Mouse (Mus musculus): Measurements from ENCODE around the gene Ust. TPM values are rescaled to one million over a fixed set of nuclear protein-coding genes. Genes with fewer than 3 reads are reported as not detected.

The Ust gene
- polyA plus RNA-seq, 1 experiment from 2014 or later, result 4.8 TPM

DNA sequence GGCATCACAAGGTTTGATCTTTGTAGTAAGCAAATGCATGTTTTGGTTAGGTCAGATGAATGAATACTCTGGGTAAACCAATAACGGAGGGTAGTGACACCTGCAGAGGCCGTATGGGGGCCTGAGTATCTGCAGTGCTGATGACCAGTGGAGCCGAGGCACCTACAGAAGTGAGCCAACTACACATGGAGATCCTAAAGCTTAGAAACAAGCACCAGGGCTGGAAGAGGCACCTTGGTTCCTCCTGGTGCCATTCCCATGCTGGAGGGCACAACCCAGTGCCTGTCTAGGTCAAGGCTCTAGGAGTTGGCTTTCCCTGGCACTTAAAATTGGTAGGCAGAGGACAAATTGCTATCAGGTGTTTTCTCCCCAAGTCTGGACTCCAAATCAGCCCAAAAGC is 303.4 kb downstream of the Ust start:
- Histone ChIP-seq H3K36me3 (ENCODE audit: control insufficient read depth, insufficient read depth, low read length) (no peaks in the 10 kb centered on the region), H3K9ac (ENCODE audit: low read depth, low read length) (no peak overlapping the region), H3K9me3 (replicated peaks; ENCODE audit: control insufficient read depth, low read length, poor library complexity, severe bottlenecking) (no peaks in the 10 kb centered on the region), H3K4me3 (ENCODE audit: low read depth, low read length) (no peak overlapping the region), H3K4me2 (ENCODE audit: low read length) (no peak overlapping the region), H3K4me1 (ENCODE audit: control insufficient read depth, insufficient read depth, low read length) (no peaks in the 10 kb centered on the region), H3K27ac (ENCODE audit: low read length) (no peak overlapping the region), H3K27me3 (ENCODE audit: control insufficient read depth, insufficient read depth, low read depth, low read length) (no peaks in the 10 kb centered on the region)
- 91% methylated on average over 3 of the region's 3 CpGs for WGBS
- ATAC-seq, result no peak

DNA sequence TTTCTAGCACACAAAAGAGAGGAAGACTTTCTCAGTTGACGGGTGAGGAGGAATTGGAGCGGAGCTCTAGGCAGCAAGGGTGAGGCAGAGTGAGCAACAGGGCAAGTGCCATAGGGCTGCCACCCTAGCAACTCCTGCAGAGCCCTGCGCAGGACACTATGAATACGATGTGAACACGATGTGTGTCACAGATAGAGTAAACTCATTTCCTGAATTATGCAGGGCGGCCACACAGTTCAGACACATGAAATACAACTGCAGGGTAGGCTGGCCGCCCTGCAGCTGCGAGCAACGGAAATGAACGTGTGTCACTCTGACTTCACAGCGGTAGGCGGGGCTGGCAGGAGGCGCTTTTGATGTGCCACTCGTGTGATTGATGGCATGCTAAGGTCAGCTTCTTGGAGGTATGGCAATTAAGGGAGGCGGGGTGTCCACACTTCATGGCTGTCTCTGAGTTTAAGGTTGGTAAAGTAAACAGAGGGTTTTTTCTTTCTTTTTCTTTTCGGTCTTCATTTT is 304.7 kb downstream of the Ust start:
- no peaks in the 10 kb centered on the region for H3K36me3 ChIP-seq (ENCODE audit: control insufficient read depth, insufficient read depth, low read length)
- H3K9me3 ChIP-seq (replicated peaks; ENCODE audit: control insufficient read depth, low read length, poor library complexity, severe bottlenecking), result no peaks in the 10 kb centered on the region
- H3K27me3 ChIP-seq (ENCODE audit: control insufficient read depth, insufficient read depth, low read depth, low read length), result no peaks in the 10 kb centered on the region
- no peak overlapping the region for H3K4me2 ChIP-seq (ENCODE audit: low read length)
- H3K9ac ChIP-seq (ENCODE audit: low read depth, low read length), result no peak overlapping the region
- ATAC-seq, result no peak
- no peak overlapping the region for H3K27ac ChIP-seq (ENCODE audit: low read length)
- 68% methylated on average over 16 of the region's 16 CpGs for WGBS
- no peak overlapping the region for H3K4me3 ChIP-seq (ENCODE audit: low read depth, low read length)
- H3K4me1 ChIP-seq (ENCODE audit: control insufficient read depth, insufficient read depth, low read length), result no peaks in the 10 kb centered on the region

DNA sequence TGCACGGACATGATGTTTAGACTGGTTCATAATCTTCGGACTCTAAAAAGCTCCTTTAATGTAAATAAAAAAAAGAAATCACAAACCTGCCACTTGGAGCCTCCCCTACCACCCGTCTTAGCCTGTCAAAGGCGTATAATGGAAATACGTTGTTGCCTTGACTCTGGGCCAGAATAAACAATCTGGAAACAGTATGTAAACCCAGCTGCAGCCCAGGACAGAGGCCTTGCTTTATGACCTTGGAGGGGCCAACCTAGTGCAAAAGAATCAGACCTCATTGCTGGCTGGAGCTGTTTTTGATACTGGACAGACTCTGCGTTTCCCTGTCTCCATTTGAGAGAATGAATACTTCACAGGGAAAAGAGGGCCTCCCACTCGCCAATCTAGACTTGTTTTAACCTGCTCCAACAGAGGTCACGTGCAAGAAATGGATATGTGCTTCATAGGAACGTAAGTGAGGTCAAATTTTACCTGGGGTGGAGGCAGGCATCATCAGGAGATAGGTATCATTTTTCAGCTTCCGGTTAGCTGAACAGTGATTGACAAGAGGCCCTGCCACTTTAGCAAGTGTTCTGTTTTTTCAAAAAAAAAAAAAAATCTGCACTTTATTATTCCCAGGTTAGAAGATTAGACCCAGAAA is 305.2 kb downstream of the Ust start:
- Histone ChIP-seq H3K4me2 (ENCODE audit: low read length) (no peak overlapping the region), H3K27ac (ENCODE audit: low read length) (no peak overlapping the region), H3K4me1 (ENCODE audit: control insufficient read depth, insufficient read depth, low read length) (no peaks in the 10 kb centered on the region), H3K4me3 (ENCODE audit: low read depth, low read length) (no peak overlapping the region), H3K9ac (ENCODE audit: low read depth, low read length) (no peak overlapping the region), H3K27me3 (ENCODE audit: control insufficient read depth, insufficient read depth, low read depth, low read length) (no peaks in the 10 kb centered on the region), H3K9me3 (replicated peaks; ENCODE audit: control insufficient read depth, low read length, poor library complexity, severe bottlenecking) (no peaks in the 10 kb centered on the region), H3K36me3 (ENCODE audit: control insufficient read depth, insufficient read depth, low read length) (no peaks in the 10 kb centered on the region)
- no peak for ATAC-seq
- 74% methylated on average over 10 of the region's 10 CpGs for WGBS

DNA sequence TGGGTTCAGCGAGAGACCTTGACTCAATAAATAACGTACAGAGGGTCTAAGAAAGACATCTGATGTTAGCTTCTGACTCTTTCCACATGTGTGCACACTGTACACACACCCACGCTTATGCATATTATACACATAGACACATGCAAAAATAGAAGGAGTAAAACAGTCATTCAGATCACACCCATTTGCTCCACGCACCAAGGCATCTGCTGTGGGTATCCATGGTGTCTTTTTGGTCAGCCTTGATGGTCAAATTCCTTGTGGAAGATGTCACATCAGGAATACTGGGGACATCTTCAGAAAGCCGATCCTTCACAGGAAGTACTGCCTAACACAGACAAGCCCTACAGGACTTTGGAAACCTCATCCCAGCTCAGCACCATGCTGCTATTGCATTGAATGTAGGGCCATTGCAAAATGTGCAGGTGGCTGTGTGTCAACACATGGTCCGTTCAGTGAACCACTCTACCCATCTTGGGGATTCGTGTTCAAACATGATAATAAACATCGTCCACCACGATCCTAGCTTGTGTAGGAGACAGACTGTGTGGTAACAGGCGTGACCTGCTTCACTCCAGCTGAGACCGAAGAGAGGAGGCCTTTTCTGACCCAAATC is 305.9 kb downstream of the Ust start:
- Histone ChIP-seq H3K9ac (ENCODE audit: low read depth, low read length) (no peak overlapping the region), H3K27me3 (ENCODE audit: control insufficient read depth, insufficient read depth, low read depth, low read length) (no peaks in the 10 kb centered on the region), H3K4me3 (ENCODE audit: low read depth, low read length) (no peak overlapping the region), H3K9me3 (replicated peaks; ENCODE audit: control insufficient read depth, low read length, poor library complexity, severe bottlenecking) (no peaks in the 10 kb centered on the region), H3K4me2 (ENCODE audit: low read length) (no peak overlapping the region), H3K27ac (ENCODE audit: low read length) (no peak overlapping the region), H3K36me3 (ENCODE audit: control insufficient read depth, insufficient read depth, low read length) (no peaks in the 10 kb centered on the region), H3K4me1 (ENCODE audit: control insufficient read depth, insufficient read depth, low read length) (no peaks in the 10 kb centered on the region)
- no peak for ATAC-seq
- 91% methylated on average over 11 of the region's 11 CpGs for WGBS

DNA sequence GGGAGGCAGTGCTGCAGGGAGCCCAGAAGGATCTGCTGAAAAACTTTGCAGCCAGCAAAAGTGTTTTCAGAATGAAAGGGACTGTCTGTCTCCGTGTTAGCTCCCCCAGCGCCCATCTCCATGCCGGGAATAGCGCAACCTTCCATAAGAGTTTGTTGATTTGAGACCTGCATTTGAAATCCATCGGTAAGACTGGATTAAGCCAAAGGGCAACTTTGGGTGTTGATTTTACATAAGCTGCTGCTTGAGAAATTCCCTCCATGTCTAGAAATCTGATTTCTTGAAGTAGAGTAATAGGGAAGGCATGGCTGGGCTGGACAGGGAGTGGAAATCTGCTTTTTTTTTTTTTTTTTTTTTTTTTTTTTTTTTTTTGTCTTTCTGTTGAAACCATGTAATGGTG is 306.9 kb downstream of the Ust start:
- Histone ChIP-seq H3K27me3 (ENCODE audit: control insufficient read depth, insufficient read depth, low read depth, low read length) (no peaks in the 10 kb centered on the region), H3K36me3 (ENCODE audit: control insufficient read depth, insufficient read depth, low read length) (no peaks in the 10 kb centered on the region), H3K4me3 (ENCODE audit: low read depth, low read length) (no peak overlapping the region), H3K4me2 (ENCODE audit: low read length) (no peak overlapping the region), H3K27ac (ENCODE audit: low read length) (no peak overlapping the region), H3K9ac (ENCODE audit: low read depth, low read length) (no peak overlapping the region), H3K4me1 (ENCODE audit: control insufficient read depth, insufficient read depth, low read length) (no peaks in the 10 kb centered on the region), H3K9me3 (replicated peaks; ENCODE audit: control insufficient read depth, low read length, poor library complexity, severe bottlenecking) (no peaks in the 10 kb centered on the region)
- WGBS, result 79% methylated on average over 5 of the region's 5 CpGs
- no peak for ATAC-seq

DNA sequence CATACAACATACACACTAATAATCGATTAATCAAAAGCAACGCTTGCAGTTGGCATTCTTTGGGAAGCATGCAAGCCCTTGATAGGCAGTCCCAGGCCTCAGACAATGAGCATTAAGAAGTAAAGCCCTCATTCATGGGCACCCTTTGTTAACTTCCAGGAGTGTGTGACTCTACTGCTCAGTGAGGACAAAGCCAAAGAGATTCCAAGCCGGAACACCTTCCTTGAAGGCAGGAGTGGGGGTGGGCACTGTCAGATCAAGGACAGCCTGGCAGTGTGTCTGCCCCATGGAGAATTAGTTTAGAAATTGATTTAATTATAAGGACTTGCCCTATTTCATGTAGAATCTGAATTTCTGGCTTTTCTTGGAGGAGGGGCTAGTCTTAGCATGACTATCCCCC is 308.3 kb downstream of the Ust start:
- Histone ChIP-seq H3K9ac (ENCODE audit: low read depth, low read length) (no peak overlapping the region), H3K9me3 (replicated peaks; ENCODE audit: control insufficient read depth, low read length, poor library complexity, severe bottlenecking) (no peaks in the 10 kb centered on the region), H3K4me1 (ENCODE audit: control insufficient read depth, insufficient read depth, low read length) (no peaks in the 10 kb centered on the region), H3K4me2 (ENCODE audit: low read length) (no peak overlapping the region), H3K4me3 (ENCODE audit: low read depth, low read length) (no peak overlapping the region), H3K36me3 (ENCODE audit: control insufficient read depth, insufficient read depth, low read length) (no peaks in the 10 kb centered on the region), H3K27ac (ENCODE audit: low read length) (no peak overlapping the region), H3K27me3 (ENCODE audit: control insufficient read depth, insufficient read depth, low read depth, low read length) (no peaks in the 10 kb centered on the region)
- ATAC-seq, result no peak
- WGBS, result 9% methylated on average over 3 of the region's 3 CpGs

DNA sequence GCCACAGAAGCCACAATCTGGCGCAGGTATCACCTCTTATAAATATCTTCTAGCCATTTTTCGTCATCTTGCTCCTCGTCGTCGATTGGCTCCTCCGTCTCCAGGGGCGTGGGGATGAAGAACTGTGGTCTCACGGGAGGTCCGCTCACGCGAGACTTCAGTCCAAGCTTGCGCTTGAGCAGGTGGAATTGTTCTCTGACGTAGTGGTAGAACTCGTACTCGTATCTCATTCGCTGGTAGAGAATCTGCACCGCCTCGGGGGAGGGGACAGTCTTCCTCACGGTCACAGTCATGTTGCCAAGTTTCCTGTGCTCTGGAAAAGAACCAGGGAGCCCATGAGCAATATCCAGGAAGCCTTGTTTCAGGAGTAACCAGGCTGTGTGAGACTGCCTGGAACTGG is 311.3 kb downstream of the Ust start:
- 95% methylated on average over 19 of the region's 19 CpGs for WGBS
- Histone ChIP-seq H3K4me2 (ENCODE audit: low read length) (no peak overlapping the region), H3K36me3 (ENCODE audit: control insufficient read depth, insufficient read depth, low read length) (no peaks in the 10 kb centered on the region), H3K9me3 (replicated peaks; ENCODE audit: control insufficient read depth, low read length, poor library complexity, severe bottlenecking) (no peaks in the 10 kb centered on the region), H3K9ac (ENCODE audit: low read depth, low read length) (no peak overlapping the region), H3K27me3 (ENCODE audit: control insufficient read depth, insufficient read depth, low read depth, low read length) (no peaks in the 10 kb centered on the region), H3K4me3 (ENCODE audit: low read depth, low read length) (no peak overlapping the region), H3K4me1 (ENCODE audit: control insufficient read depth, insufficient read depth, low read length) (no peaks in the 10 kb centered on the region), H3K27ac (ENCODE audit: low read length) (no peak overlapping the region)
- ATAC-seq, result no peak

DNA sequence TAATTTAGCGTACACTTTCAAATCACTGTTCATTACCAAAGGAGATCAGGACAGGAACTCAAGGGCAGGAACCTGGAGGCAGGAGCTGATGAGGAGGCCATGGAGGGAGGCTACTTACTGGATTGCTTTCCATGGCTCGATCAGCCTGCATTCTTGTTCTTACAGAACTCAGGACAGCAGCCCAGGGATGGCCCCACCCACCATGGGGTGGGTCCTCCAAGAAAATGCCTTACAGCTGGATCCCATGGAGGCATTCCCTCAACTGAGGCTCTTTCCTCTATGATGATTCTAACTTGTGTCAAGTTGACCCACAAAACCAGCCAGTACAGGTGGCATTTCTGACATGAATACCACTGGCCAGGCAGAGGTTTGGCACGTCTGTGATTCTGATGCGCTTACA is 314.9 kb downstream of the Ust start:
- no peaks in the 10 kb centered on the region for H3K9me3 ChIP-seq (replicated peaks; ENCODE audit: control insufficient read depth, low read length, poor library complexity, severe bottlenecking)
- ATAC-seq, result no peak
- H3K4me3 ChIP-seq (ENCODE audit: low read depth, low read length), result no peak overlapping the region
- no peak overlapping the region for H3K9ac ChIP-seq (ENCODE audit: low read depth, low read length)
- H3K4me2 ChIP-seq (ENCODE audit: low read length), result no peak overlapping the region
- no peak overlapping the region for H3K27ac ChIP-seq (ENCODE audit: low read length)
- peaks cover 7% of the 10 kb centered on the region for H3K4me1 ChIP-seq (ENCODE audit: control insufficient read depth, insufficient read depth, low read length)
- H3K27me3 ChIP-seq (ENCODE audit: control insufficient read depth, insufficient read depth, low read depth, low read length), result no peaks in the 10 kb centered on the region
- H3K36me3 ChIP-seq (ENCODE audit: control insufficient read depth, insufficient read depth, low read length), result no peaks in the 10 kb centered on the region
- 82% methylated on average over 4 of the region's 4 CpGs for WGBS

DNA sequence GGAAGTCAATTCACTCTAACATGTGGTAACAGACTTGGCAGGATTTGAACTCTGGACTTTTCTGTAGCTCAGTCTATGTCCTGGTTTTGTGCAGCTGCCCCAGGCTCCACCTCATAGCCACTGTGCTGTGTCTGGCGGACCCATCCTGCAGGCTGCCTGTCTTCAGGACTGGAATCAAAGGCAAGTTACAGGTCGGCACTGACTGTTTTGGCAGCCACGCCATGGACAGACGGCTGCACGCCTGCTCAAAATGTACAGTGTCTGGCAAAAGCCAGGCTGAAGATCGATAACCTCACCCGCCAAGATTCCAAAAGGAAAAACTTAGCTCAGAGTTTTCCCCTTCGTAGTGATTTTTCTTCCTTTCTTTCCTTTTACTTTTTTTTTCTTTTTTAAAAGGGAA is 318.8 kb downstream of the Ust start:
- Histone ChIP-seq H3K27ac (ENCODE audit: low read length) (peak overlapping the region; percentile 35), H3K9ac (ENCODE audit: low read depth, low read length) (no peak overlapping the region), H3K4me1 (ENCODE audit: control insufficient read depth, insufficient read depth, low read length) (peaks cover 9% of the 10 kb centered on the region), H3K4me2 (ENCODE audit: low read length) (no peak overlapping the region), H3K4me3 (ENCODE audit: low read depth, low read length) (no peak overlapping the region), H3K9me3 (replicated peaks; ENCODE audit: control insufficient read depth, low read length, poor library complexity, severe bottlenecking) (no peaks in the 10 kb centered on the region), H3K27me3 (ENCODE audit: control insufficient read depth, insufficient read depth, low read depth, low read length) (no peaks in the 10 kb centered on the region), H3K36me3 (ENCODE audit: control insufficient read depth, insufficient read depth, low read length) (no peaks in the 10 kb centered on the region)
- no peak for ATAC-seq
- 87% methylated on average over 8 of the region's 8 CpGs for WGBS

All from midbrain, embryonic 16.5 days (tissue).